Mouse (Mus musculus): Measurements from ENCODE around the gene Scamp2.

Gene Scamp2

GRCm38 (mm10) chr9:57560861-57561710, at the start of gene Scamp2:
TSS of gene Scamp2 (plus strand) at chr9:57560943.
- DNase-seq (ENCODE audit: inconsistent age in 2 of 2, low spot score in 1 of 2), result peak; percentile 95 to 99

DNA sequence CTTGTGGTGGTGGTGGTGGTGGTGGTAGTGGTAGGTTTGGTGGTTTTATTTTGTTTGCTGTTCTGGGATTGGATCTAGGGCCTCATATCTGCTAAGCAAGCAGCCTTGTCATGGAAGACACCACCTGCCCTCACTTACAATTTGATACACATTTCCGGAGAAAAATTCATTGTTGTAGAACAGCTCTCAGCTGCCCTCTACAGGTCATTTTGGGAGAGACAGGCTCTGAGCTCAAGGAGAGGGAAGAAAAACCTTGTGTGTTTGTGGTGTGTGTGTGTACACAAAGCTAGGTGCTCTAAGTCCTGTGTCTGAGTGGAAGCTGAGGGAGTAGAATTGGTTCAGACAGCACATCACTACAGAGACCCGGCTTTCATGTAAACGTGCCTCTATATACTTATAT, 43.6 kb upstream of the Scamp2 start:
- peak; percentile 43 to 85 for DNase-seq (ENCODE audit: inconsistent age in 2 of 2, low spot score in 1 of 2)

- DNase-seq (ENCODE audit: inconsistent age in 2 of 2, low spot score in 1 of 2), result no peak
Measured at GRCm38 (mm10) chr9:57520375-57521055, 40.2 kb upstream of the Scamp2 start.

DNA sequence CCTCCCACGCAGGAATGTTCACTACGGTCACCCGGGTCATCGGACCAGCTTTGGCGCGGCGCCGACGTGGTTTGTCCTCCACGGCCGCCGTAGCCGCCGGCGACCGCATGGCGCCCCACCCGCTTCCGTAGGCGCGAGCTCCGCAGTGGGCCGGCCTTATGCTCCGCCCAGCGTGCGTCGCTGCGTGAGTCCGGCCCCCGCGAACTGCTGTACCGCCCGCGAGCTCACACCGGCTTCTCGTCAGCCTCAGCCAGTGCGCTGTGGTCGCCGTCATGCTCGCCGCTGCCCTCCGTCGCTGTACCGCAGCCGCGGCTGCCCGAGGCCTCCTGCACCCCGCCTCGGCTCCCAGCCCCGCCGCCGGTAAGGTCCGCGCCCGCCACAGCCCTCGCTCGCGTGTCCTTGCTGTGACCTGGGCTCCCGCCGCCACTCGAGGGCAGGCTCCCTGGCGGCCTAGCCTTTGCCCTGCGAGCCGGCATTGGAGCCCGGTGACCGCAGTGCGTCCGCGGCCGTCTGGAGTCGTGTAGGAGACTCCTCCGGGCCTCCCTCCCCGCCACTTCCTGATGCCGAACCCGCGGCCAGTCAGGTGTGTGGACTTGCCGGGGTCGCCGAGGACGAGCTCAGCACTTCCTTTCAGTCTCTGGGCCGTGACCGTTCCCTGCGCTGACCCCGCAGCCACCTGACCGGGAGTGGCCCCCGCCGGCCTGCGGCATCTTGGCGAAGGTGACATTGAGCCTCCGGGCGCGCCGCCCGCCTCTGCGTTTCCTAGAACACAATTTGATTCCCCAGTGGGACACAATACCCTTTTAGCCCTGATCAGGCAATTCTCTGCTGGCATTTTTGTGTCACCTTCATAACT, 39.5 kb upstream of the Scamp2 start, which contains the start of gene Cox5a:
Cox5a (plus strand) TSS at position 219 of the 856 bp plus-strand sequence.
- DNase-seq (ENCODE audit: inconsistent age in 2 of 2, low spot score in 1 of 2), result peak; percentile 96 to 98

DNA sequence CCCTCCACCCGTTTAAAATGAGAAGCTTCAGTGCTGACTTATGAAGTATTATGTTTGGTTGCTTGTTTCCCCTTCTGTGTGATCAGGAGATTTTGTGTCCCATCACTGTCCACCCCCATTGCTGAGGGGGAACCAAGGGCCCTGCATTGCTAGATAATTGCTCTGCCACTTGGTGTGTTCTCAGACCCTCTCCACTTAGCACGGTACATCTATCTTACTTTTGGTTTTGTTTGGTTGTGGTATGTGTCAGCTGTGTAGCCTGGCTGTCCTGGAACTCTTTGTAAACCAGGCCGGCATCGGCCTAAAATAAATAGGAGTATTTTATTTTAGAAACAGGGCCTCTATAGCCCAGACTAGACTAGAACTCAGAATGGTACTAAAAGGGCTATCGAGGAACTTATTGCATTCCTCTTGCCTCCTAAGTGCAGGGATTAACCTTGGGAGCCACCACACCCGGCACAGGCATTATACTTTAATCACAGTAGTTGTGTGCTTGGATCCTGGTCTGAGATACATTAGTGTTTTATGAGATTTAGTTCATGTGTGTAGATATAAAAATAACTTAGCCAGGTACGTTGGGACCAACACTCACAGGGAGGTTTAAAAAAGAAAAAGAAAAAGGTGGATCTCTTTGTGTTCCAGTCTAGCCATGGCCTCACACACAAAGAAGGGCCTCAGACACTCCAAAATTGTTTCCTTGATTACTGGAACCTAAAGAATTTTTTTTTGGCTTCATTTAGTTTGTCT, 38.5 kb upstream of the Scamp2 start:
- peak in 1 of 2 experiments; percentile 37 for DNase-seq (ENCODE audit: inconsistent age in 2 of 2, low spot score in 1 of 2)

DNA sequence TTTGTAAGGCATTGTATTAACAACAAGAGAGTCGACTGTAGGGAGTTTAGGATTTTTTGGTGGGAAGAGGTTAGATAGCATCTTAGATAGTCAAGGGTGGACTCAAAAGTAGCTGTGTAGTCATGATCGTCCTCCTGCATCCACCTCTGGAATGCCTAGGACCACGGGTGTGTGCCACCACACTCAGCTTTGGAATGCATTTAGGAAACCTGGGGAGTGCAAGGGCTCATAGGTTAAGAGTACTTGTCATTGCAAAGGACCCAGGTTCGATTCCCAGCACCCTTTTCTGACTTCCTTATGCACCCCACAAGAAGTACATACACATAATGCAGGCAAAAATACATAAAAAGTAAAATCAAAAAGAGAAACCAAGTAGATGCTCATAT, 37.9 kb upstream of the Scamp2 start:
- DNase-seq (ENCODE audit: inconsistent age in 2 of 2, low spot score in 1 of 2), result no peak

DNA sequence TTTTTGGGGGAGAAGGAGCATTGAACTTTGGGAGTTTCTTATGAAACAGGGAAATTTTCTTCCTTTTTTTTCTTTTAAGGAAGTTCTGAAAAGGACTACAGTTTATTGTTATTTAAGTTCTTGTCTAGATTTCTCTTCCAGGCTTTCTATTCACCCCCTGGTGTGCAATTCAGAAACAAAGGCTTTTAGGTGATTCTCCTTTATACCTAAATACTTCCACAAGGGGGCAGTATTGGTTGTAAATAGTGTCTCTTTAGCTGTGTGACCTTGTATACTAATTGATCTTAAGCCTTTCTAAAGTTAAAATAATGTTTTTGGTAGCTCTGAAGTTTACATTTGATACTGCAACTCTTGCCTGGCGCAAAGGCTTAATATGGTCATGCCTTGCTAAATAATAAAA, 37.0 kb upstream of the Scamp2 start:
- peak in 1 of 2 experiments; percentile 62 for DNase-seq (ENCODE audit: inconsistent age in 2 of 2, low spot score in 1 of 2)

DNA sequence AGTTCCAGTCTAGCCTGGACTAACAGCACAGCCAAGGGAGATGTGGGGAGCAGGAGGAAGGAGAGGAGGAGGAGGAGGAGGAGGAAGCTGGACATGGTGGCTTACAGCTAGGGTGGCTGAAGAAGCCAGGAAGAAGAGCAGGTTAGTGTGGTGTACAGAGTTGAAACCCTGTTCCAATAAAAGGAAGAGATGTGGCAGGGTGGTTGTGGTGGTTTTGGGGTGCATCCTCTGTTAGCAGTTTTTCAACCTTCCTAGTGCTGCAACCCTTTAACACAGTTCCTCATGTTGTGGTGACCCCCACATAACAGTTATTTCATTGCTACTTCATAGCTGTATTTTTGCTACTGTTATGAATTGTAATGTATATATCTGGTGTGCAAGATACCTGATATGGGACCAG, 36.3 kb upstream of the Scamp2 start:
- no peak for DNase-seq (ENCODE audit: inconsistent age in 2 of 2, low spot score in 1 of 2)

- DNase-seq (ENCODE audit: inconsistent age in 2 of 2, low spot score in 1 of 2), result peak in 1 of 2 experiments; percentile 50
Measured at GRCm38 (mm10) chr9:57525516-57525915, 35.2 kb upstream of the Scamp2 start.

- no peak for DNase-seq (ENCODE audit: inconsistent age in 2 of 2, low spot score in 1 of 2)
Measured at GRCm38 (mm10) chr9:57526435-57526834, 34.3 kb upstream of the Scamp2 start.

DNA sequence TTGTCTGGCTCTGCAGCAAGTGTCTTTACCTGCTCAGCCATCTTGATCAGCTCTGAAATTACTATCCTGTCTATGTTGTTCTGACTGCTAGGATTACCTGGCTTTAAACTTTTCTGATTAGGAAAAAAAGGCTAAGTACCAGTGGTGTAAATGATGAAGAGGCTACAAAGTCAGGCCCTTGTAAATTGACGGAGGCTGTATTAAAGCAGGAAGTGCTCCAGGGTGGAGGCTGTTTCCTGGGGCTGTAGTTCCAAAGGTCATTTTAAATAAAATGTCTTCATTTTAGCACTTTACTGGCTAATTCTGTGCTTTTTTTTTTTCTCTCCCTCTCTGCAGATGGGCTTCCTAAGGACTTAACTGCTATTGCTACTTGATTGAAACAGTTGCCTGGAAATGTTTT, 28.8 kb upstream of the Scamp2 start:
- peak in 1 of 2 experiments; percentile 33 for DNase-seq (ENCODE audit: inconsistent age in 2 of 2, low spot score in 1 of 2)

GRCm38 (mm10) chr9:57536362-57536761, 24.4 kb upstream of the Scamp2 start:
- no peak for DNase-seq (ENCODE audit: inconsistent age in 2 of 2, low spot score in 1 of 2)

DNA sequence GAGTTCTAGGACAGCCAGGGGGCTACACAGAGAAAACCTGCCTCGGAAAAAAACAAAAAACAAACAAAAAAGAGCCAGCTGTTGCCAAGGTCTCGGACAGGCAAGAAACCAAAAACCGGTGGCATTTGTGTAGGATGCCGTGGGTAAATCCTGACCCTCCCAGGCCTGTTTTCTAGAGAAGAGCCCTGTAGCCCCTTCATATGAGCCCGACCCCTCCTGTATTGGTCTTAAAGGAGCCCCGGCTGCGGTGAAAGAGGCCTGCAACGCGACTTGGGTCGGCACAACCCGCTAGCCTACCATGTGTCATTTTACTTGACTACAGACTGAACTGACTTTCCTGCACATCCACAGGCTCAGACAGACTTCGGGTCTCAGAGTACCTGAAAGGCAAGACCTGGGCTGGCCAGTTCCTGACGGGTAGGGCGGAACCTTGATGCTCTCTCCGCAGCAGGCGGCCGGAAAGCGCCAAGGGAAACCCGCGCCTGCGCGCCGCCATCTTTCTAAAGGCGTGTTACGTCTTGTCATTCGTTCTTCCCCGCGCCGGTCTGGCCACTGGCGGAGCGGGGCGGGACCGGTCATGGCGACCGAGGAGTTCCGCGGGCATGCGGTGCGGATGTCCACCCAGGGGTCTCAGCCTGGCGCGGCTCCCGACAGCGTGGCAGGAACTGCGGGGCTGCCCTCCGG, 23.6 kb upstream of the Scamp2 start, which contains the start of gene Fam219b:
Fam219b (plus strand) TSS at position 485 of the 684 bp plus-strand sequence.
- DNase-seq (ENCODE audit: inconsistent age in 2 of 2, low spot score in 1 of 2), result peak; percentile 93 to 97

DNA sequence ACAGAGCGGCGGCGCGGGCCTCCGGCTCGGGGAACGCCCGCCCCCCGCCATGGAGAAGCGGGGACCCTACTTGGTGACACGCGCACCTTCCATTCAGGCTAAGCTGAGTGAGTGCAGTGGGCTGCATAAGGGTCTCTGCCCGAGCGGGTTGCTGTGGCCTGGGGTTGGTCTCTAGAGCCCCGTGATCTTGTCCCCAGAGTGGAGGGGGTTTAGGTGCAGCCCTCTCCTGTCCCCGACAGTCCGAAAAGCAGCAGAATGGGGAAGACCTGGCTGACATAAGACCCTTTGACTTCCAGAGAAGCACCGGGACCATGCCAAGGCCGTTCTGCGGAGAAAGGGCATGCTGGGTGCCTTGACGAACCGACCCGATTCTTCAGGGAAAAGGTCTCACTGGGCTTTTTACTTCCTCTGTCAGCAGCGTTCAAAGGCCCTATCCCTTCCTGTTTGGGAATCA, 23.0 kb upstream of the Scamp2 start:
- DNase-seq (ENCODE audit: inconsistent age in 2 of 2, low spot score in 1 of 2), result no peak

- DNase-seq (ENCODE audit: inconsistent age in 2 of 2, low spot score in 1 of 2), result no peak
Measured at GRCm38 (mm10) chr9:57539550-57539949, 21.2 kb upstream of the Scamp2 start.

DNA sequence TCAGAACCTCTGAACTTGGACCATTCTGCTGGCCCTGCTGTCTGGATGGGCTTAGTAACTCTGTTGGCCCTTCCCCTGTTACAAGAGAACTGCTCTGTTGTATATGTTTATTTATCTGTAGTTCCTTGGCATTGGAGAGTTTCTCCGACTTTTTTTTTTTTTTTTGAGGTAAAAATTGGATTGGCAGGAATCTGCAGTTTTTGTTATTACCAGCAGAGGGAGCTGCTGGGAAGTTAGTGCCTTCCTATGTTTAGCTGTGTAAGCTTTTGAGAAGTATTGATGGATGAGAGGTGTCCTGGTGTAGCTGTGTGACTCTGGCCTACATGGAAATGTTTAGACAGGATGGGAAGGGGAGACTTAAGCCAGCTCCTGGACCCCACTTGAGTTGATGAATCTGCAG, 19.4 kb upstream of the Scamp2 start:
- DNase-seq (ENCODE audit: inconsistent age in 2 of 2, low spot score in 1 of 2), result peak; percentile 36 to 85

GRCm38 (mm10) chr9:57543951-57544350, 16.8 kb upstream of the Scamp2 start:
- no peak for DNase-seq (ENCODE audit: inconsistent age in 2 of 2, low spot score in 1 of 2)

DNA sequence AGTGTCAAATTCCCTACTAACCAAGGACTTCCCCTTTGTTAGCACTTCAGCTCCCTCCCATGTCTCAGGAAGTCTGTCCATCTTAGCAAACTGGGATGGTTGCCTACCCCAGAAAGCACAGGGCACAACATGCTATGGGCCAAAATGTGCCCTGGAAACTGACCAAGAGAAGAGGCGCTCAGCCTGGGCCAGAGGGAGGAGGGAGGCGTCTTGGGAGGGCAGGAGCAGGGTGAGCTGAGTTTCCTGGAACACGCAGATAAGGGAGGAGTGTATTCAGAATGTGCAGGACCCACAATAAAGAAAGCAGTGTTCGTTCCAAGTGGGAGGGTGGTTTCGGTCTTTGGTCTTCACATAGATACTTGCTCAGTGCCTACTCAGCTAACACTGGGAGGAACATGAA, 13.5 kb upstream of the Scamp2 start:
- peak; percentile 46 to 57 for DNase-seq (ENCODE audit: inconsistent age in 2 of 2, low spot score in 1 of 2)

DNA sequence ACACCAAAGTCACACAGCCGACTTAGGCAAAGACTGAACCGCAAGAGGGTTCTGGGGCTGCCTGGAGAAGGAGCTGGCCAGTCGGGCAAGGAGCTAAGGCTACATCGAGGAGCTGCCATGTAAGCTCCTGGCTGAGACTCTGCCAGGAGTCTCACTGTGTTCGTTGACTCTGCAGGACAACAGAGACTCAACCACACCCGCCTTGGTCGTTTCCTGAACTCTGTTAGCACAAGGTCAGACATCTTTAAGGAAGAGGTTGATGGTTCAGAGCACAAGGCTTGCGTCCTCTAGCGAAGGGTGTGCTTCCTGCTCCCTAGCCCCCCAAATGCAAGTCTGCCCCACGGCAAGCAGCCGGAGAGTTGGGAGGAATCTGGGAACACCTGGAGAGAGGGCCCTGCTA, 12.9 kb upstream of the Scamp2 start:
- no peak for DNase-seq (ENCODE audit: inconsistent age in 2 of 2, low spot score in 1 of 2)

DNA sequence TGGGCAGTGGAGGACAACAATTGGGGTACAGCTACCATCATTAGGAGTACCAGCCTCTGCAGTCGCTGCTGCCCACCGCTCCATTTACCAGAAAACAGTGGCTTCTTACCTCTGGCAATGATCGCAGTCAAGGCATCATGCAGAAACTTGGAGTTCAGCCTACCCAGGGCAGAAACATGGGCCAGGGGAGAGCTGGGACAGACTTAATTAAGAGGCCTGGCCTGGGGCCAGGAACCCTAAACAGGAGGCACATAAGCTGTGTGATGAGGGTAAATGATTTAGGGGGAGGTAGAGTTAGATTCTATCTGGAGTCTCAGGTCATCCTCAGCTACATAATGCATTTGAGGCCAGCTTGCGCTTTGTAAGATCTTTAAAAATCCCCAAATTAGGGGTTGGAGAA, 11.6 kb upstream of the Scamp2 start:
- DNase-seq (ENCODE audit: inconsistent age in 2 of 2, low spot score in 1 of 2), result no peak
